Mouse (Mus musculus): ENCODE measurements around the gene Usp8. TPM values are rescaled to one million over a fixed set of nuclear protein-coding genes. Genes with fewer than 3 reads are reported as not detected.

The Usp8 gene
- total and polyA plus RNA-seq, 3 experiments, result 21.1 to 34.6 TPM; not detected in 1

DNA sequence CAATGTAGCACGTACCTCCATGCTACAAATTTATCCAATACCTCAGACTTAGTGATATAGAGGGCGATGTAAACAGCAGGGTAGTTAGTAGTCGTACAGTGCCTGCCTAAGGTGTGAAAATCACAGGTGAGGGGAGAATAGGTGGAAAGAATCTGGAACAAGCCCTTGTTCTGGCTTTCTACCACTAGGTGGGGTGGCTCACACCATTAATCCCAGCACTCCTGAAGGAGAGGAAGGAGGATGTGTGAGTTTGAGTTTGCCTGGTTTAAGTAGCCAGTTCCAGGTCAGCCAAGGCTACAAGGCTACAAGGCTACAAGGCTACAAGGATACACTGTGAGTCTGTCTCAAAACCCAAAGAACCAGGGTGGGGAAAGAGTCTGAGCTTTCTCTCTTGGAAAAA is 88.6 kb downstream of the Usp8 start:
- DNase-seq (ENCODE audit: low read depth, low spot score), result no peak
- TF ChIP-seq EP300 (IDR thresholded peaks at IDR 0.05; ENCODE audit: low read depth in 1 of 2, low read length in 2 of 2), result no peak
- no peak for TF ChIP-seq POLR2AphosphoS2 (IDR thresholded peaks at IDR 0.05; ENCODE audit: low read length)
- TF ChIP-seq MEF2A (IDR thresholded peaks at IDR 0.05; ENCODE audit: extremely low read depth, insufficient replicate concordance, low read depth, low read length, poor library complexity, severe bottlenecking), result no peak
- TF ChIP-seq SMC3 (IDR thresholded peaks at IDR 0.05; ENCODE audit: low read depth, low read length), result peak; percentile 55
- TF ChIP-seq USF1 (IDR thresholded peaks at IDR 0.05; ENCODE audit: low read depth, low read length), result no peak
- no peak for TF ChIP-seq RCOR1 (IDR thresholded peaks at IDR 0.05; ENCODE audit: low read depth, low read length)
- TF ChIP-seq ZKSCAN1 (IDR thresholded peaks at IDR 0.05; ENCODE audit: low read depth, low read length), result no peak
- no peak for TF ChIP-seq E2F4 (IDR thresholded peaks at IDR 0.05; ENCODE audit: borderline replicate concordance, low read depth, low read length)
- TF ChIP-seq TBP (IDR thresholded peaks at IDR 0.05; ENCODE audit: low read depth, low read length), result no peak
- TF ChIP-seq USF2 (IDR thresholded peaks at IDR 0.05; ENCODE audit: borderline replicate concordance in 1 of 2, insufficient read depth in 1 of 2, low read depth in 1 of 2, low read length in 2 of 2), result no peak
- no peak for TF ChIP-seq BHLHE40 (IDR thresholded peaks at IDR 0.05; ENCODE audit: borderline replicate concordance, low read depth, low read length)
- no peak for TF ChIP-seq CHD1 (IDR thresholded peaks at IDR 0.05; ENCODE audit: low read depth, low read length)
- TF ChIP-seq TCF12 (IDR thresholded peaks at IDR 0.05; ENCODE audit: low read depth, low read length), result no peak
- no peak for TF ChIP-seq KAT2A (conservative IDR thresholded peaks at IDR 0.05; ENCODE audit: low read depth, low read length)
- TF ChIP-seq HCFC1 (IDR thresholded peaks at IDR 0.05; ENCODE audit: low read depth, low read length), result no peak
- TF ChIP-seq CTCF (IDR thresholded peaks at IDR 0.05 in 2 of 3, conservative IDR thresholded peaks at IDR 0.05 in 1 of 3; ENCODE audit: control insufficient read depth in 1 of 3, insufficient read depth in 1 of 3, low read depth in 2 of 3, low read length in 3 of 3, poor library complexity in 1 of 3, severe bottlenecking in 1 of 3), result peak; percentile 11 to 52 (median 18); a peak in 3 of 6 replicates
- no peak for TF ChIP-seq SIN3A (IDR thresholded peaks at IDR 0.05; ENCODE audit: low read length)
- no peak for TF ChIP-seq ZNF384 (IDR thresholded peaks at IDR 0.05; ENCODE audit: low read depth, low read length)
- TF ChIP-seq UBTF (IDR thresholded peaks at IDR 0.05; ENCODE audit: borderline replicate concordance, insufficient read depth, low read depth, low read length), result no peak
- TF ChIP-seq RAD21 (IDR thresholded peaks at IDR 0.05; ENCODE audit: low read depth, low read length), result peak; percentile 28
- TF ChIP-seq ZC3H11A (IDR thresholded peaks at IDR 0.05; ENCODE audit: low read depth, low read length), result no peak
- TF ChIP-seq MAFK (IDR thresholded peaks at IDR 0.05; ENCODE audit: borderline replicate concordance, low read depth, low read length), result no peak
- TF ChIP-seq CHD2 (IDR thresholded peaks at IDR 0.05; ENCODE audit: low read length), result no peak
- TF ChIP-seq POLR2AphosphoS5 (IDR thresholded peaks at IDR 0.05; ENCODE audit: borderline replicate concordance, low read depth, low read length), result no peak
- H3K27ac ChIP-seq (ENCODE audit: control insufficient read depth, low read depth, low read length), result no peak overlapping the region
- no peaks in the 10 kb centered on the region for H3K27me3 ChIP-seq (ENCODE audit: control insufficient read depth in 1 of 2, insufficient read depth in 2 of 2, low read length in 2 of 2)
- no peak overlapping the region for H3K4me3 ChIP-seq (ENCODE audit: control insufficient read depth in 1 of 2, insufficient read depth in 1 of 2, low read depth in 2 of 2, low read length in 2 of 2)
- H3K4me1 ChIP-seq (ENCODE audit: control insufficient read depth in 1 of 2, insufficient read depth in 2 of 2, low read length in 2 of 2), result no peaks in the 10 kb centered on the region
- no peak overlapping the region for H3K9ac ChIP-seq (ENCODE audit: control insufficient read depth, low read depth, low read length, poor library complexity, severe bottlenecking)
- no peaks in the 10 kb centered on the region for H3K9me3 ChIP-seq (replicated peaks; ENCODE audit: insufficient read depth, low read length)
- peaks cover 0 to 16% of the 10 kb centered on the region in 2 experiments; a peak in 2 of 4 replicates for H3K36me3 ChIP-seq (ENCODE audit: control insufficient read depth in 1 of 2, insufficient read depth in 2 of 2, low read length in 2 of 2)
- H3K79me2 ChIP-seq (ENCODE audit: control insufficient read depth, insufficient read depth, low read length, poor library complexity), result no peaks in the 10 kb centered on the region
